Mouse (Mus musculus) intestine, embryonic 14.5 days (tissue): ENCODE data around the gene Rcan2. TPM values are rescaled to one million over a fixed set of nuclear protein-coding genes. Genes with fewer than 3 reads are reported as not detected.

Experiments
- ATAC-seq: fragments of 200-750 bp; cut with Nextera tagmentation; replicated peaks from 2 replicates; pipeline ENCODE4 v1.8.0; 2017; ENCODE audit warnings: low read depth, moderate number of reproducible peaks, moderate TSS enrichment, moderate library complexity; ENCODE audit not compliant: low FRiP score, low TSS enrichment
- DNase-seq: peaks from one replicate; pipeline ENCODE4 v3.0.0-alpha.2; 2018; ENCODE audit warnings: low spot score
- H3K27ac ChIP-seq: fragments of 300-500 bp; sonication (generic); 2 replicates; pipeline ENCODE4 v1.5.1; 2014; ENCODE audit warnings: low read depth, mild to moderate bottlenecking, control low read depth
- H3K27me3 ChIP-seq: fragments of 300-500 bp; sonication (generic); replicated peaks from 2 replicates; pipeline ENCODE4 v1.6.1; 2014; ENCODE audit warnings: low read length, control low read depth; ENCODE audit not compliant: control insufficient read depth, insufficient read depth
- H3K36me3 ChIP-seq: fragments of 300-500 bp; sonication (generic); 2 replicates; pipeline ENCODE4 v1.6.1; 2014; ENCODE audit warnings: low read length, control low read depth; ENCODE audit not compliant: control insufficient read depth, insufficient read depth
- H3K4me1 ChIP-seq: fragments of 300-500 bp; sonication (generic); replicated peaks from 2 replicates; pipeline ENCODE4 v1.6.1; 2014; ENCODE audit warnings: low read length, control low read depth, mixed read lengths; ENCODE audit not compliant: control insufficient read depth, insufficient read depth
- H3K4me2 ChIP-seq: fragments of 300-500 bp; sonication (generic); 2 replicates; pipeline ENCODE4 v1.6.1; 2014; ENCODE audit warnings: low read length
- H3K4me3 ChIP-seq: fragments of 300-500 bp; sonication (generic); 2 replicates; pipeline ENCODE4 v1.5.1; 2014; ENCODE audit warnings: low read depth, low read length, control low read depth, mixed read lengths
- H3K9ac ChIP-seq: fragments of 300-500 bp; sonication (generic); 2 replicates; pipeline ENCODE4 v1.6.1; 2014; ENCODE audit warnings: mild to moderate bottlenecking, low read length
- H3K9me3 ChIP-seq: fragments of 300-500 bp; sonication (generic); 2 replicates; pipeline ENCODE4 v1.6.1; 2016; ENCODE audit warnings: low read length, control low read depth; ENCODE audit not compliant: control insufficient read depth
- WGBS: fragments of 180-500 bp; shearing (Covaris S2); extraction: QIAGEN DNeasy Blood & Tissue Kit; methylation state at CpG from one replicate; pipeline ENCODE4 v1.1.7; 2014; 5-methylcytosine and 5-hydroxymethylcytosine counted together
- polyA plus RNA-seq: library from polyadenylated mRNA; unstranded; fragments of >200 nt; fragmentation: Nextera tagmentation; extraction: Ambion mirVana; gene quantifications from 2 replicates; pipeline ENCODE4 v1.2.1, GENCODE M21; 2014

Gene Rcan2
- polyA plus RNA-seq, 1 experiment from 2014 or later: 7.1 TPM

GRCm38 (mm10) chr17:43801595-43802373 lies 633 bp downstream of the Rcan2 start:
- under 1% methylated on average over 53 of the region's 55 CpGs for WGBS
- DNase-seq (peak; percentile 73), ATAC-seq (peak; percentile 90)
- H3K27ac ChIP-seq: no peak overlapping the region
- H3K4me1 ChIP-seq: no peaks in the 10 kb centered on the region
- no peaks in the 10 kb centered on the region for H3K36me3 ChIP-seq
- peaks cover 27% of the 10 kb centered on the region for H3K27me3 ChIP-seq
- no peaks in the 10 kb centered on the region for H3K9me3 ChIP-seq
- H3K4me2 ChIP-seq: peak overlapping the region; percentile 93
- peak overlapping the region; percentile 39 for H3K9ac ChIP-seq
- H3K4me3 ChIP-seq: peak overlapping the region; percentile 47

GRCm38 (mm10) chr17:43802414-43802813 lies 1.3 kb downstream of the Rcan2 start:
- peak; percentile 56 for DNase-seq
- H3K27me3 ChIP-seq: peaks cover 27% of the 10 kb centered on the region
- H3K4me2 ChIP-seq: peak overlapping the region; percentile 93
- H3K4me1 ChIP-seq: no peaks in the 10 kb centered on the region
- H3K4me3 ChIP-seq: peak overlapping the region; percentile 47
- WGBS: 51% methylated on average over 11 of the region's 11 CpGs
- no peaks in the 10 kb centered on the region for H3K9me3 ChIP-seq
- ATAC-seq: no peak
- no peaks in the 10 kb centered on the region for H3K36me3 ChIP-seq
- H3K9ac ChIP-seq: no peak overlapping the region
- H3K27ac ChIP-seq: no peak overlapping the region

GRCm38 (mm10) chr17:43803111-43803510 lies 2.0 kb downstream of the Rcan2 start:
- no peak overlapping the region for H3K27ac ChIP-seq
- ATAC-seq (no peak), DNase-seq (no peak)
- H3K27me3 ChIP-seq: peaks cover 27% of the 10 kb centered on the region
- WGBS: 63% methylated on average over 2 of the region's 2 CpGs
- H3K36me3 ChIP-seq: no peaks in the 10 kb centered on the region
- H3K4me3 ChIP-seq: no peak overlapping the region
- H3K9ac ChIP-seq: no peak overlapping the region
- H3K4me1 ChIP-seq: no peaks in the 10 kb centered on the region
- no peaks in the 10 kb centered on the region for H3K9me3 ChIP-seq
- H3K4me2 ChIP-seq: no peak overlapping the region

- 78% methylated on average over 6 of the region's 6 CpGs for WGBS
- no peaks in the 10 kb centered on the region for H3K4me1 ChIP-seq
- H3K9ac ChIP-seq: no peak overlapping the region
- no peaks in the 10 kb centered on the region for H3K9me3 ChIP-seq
- H3K27ac ChIP-seq: no peak overlapping the region
- H3K36me3 ChIP-seq: no peaks in the 10 kb centered on the region
- ATAC-seq (no peak), DNase-seq (no peak)
- H3K4me2 ChIP-seq: no peak overlapping the region
- H3K27me3 ChIP-seq: peaks cover 27% of the 10 kb centered on the region
- H3K4me3 ChIP-seq: no peak overlapping the region
Measured at GRCm38 (mm10) chr17:43803764-43804163, 2.6 kb downstream of the Rcan2 start.

GRCm38 (mm10) chr17:43806841-43807240 lies 5.7 kb downstream of the Rcan2 start:
- DNase-seq: no peak
- WGBS: 80% methylated on average over 4 of the region's 4 CpGs
- H3K9me3 ChIP-seq: no peaks in the 10 kb centered on the region

GRCm38 (mm10) chr17:43811453-43811852 lies 10.3 kb downstream of the Rcan2 start:
- Histone ChIP-seq H3K4me3 (no peak overlapping the region), H3K27ac (no peak overlapping the region), H3K9ac (no peak overlapping the region), H3K4me2 (no peak overlapping the region), H3K4me1 (no peaks in the 10 kb centered on the region), H3K36me3 (no peaks in the 10 kb centered on the region), H3K27me3 (no peaks in the 10 kb centered on the region), H3K9me3 (no peaks in the 10 kb centered on the region)
- DNase-seq (no peak), ATAC-seq (peak; percentile 72; the same call in 1 of the 2 replicates)
- whole genome bisulfite sequencing: 59% methylated on average over 4 of the region's 4 CpGs

More at GRCm38 (mm10) chr17:43806841-43807240, 5.7 kb downstream of the Rcan2 start:
- no peak overlapping the region for H3K9ac ChIP-seq
- no peaks in the 10 kb centered on the region for H3K4me1 ChIP-seq
- no peak overlapping the region for H3K4me3 ChIP-seq
- no peak overlapping the region for H3K4me2 ChIP-seq
- H3K27ac ChIP-seq: no peak overlapping the region
- H3K36me3 ChIP-seq: no peaks in the 10 kb centered on the region
- peaks cover 15% of the 10 kb centered on the region for H3K27me3 ChIP-seq
- no peak for ATAC-seq

- Histone ChIP-seq H3K4me1 (no peaks in the 10 kb centered on the region), H3K27me3 (no peaks in the 10 kb centered on the region), H3K4me3 (no peak overlapping the region), H3K27ac (no peak overlapping the region), H3K9me3 (no peaks in the 10 kb centered on the region), H3K4me2 (no peak overlapping the region), H3K9ac (no peak overlapping the region), H3K36me3 (no peaks in the 10 kb centered on the region)
- ATAC-seq: no peak
- 77% methylated on average over 4 of the region's 4 CpGs for WGBS
- DNase-seq: no peak
Measured at GRCm38 (mm10) chr17:43815376-43815775, 14.2 kb downstream of the Rcan2 start.

- Histone ChIP-seq H3K4me2 (no peak overlapping the region), H3K27me3 (no peaks in the 10 kb centered on the region), H3K36me3 (no peaks in the 10 kb centered on the region), H3K9ac (no peak overlapping the region), H3K9me3 (no peaks in the 10 kb centered on the region), H3K4me3 (no peak overlapping the region), H3K4me1 (no peaks in the 10 kb centered on the region), H3K27ac (no peak overlapping the region)
- no peak for ATAC-seq
- DNase-seq: no peak
- WGBS: 86% methylated on average over 1 of the region's 1 CpGs
Measured at GRCm38 (mm10) chr17:43816480-43816879, 15.3 kb downstream of the Rcan2 start.

- H3K4me1 ChIP-seq: no peaks in the 10 kb centered on the region
- ATAC-seq: no peak
- no peak overlapping the region for H3K27ac ChIP-seq
- H3K9me3 ChIP-seq: no peaks in the 10 kb centered on the region
- no peak overlapping the region for H3K4me2 ChIP-seq
- H3K27me3 ChIP-seq: no peaks in the 10 kb centered on the region
- 84% methylated on average over 10 of the region's 10 CpGs for WGBS
- DNase-seq: no peak
- no peaks in the 10 kb centered on the region for H3K36me3 ChIP-seq
- H3K4me3 ChIP-seq: no peak overlapping the region
- H3K9ac ChIP-seq: no peak overlapping the region
Measured at GRCm38 (mm10) chr17:43817171-43817570, 16.0 kb downstream of the Rcan2 start.
